ENCODE assay signal across 39 mouse cellular contexts in the genomic region with DNA sequence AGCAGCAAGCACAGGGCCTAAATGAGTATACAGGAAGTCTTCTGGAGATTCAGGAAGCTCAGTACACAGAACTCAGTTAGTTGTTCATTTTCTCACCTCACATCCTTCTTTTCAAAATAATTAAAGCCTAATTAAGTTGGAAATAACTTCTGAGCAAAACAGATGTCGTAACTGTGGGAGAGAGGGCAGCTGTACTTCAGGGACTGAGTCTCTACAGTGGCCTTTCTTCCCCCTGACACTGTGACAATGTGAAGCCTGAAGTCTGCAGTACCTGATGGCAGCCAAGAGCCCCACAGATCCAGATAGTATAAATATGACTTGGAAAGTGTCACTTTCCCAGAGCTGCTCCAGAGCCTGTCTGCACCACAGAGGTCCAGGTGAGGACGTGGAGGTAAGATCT. TPM values are rescaled to one million over a fixed set of nuclear protein-coding genes. Genes with fewer than 3 reads are reported as not detected.
"Had no signal": no experiment of that assay in that cellular context is flagged by ENCODE, and none has a peak within 500 bp of the region (broad histone marks: within the 10 kb centered on the region; RNA-seq: fewer than 3 reads in every experiment).

A gene (plus strand): TSS at position 301 of the 400 bp plus-strand sequence.

- DNase-seq: cerebellum, adult 2 months; cerebellum, adult 8-10 months; cerebellum, adult 9-10 months; cerebellum, adult 9-11 months; cerebellum, postnatal 10 days; cerebellum, postnatal 14 days; cerebellum, postnatal 25 days; cerebellum, postnatal 36 days; embryo, embryonic 11 days; forebrain, postnatal 0 days; gastrocnemius, adult 2 months; gastrocnemius, postnatal 10 days; gastrocnemius, postnatal 14 days; gastrocnemius, postnatal 25 days; gastrocnemius, postnatal 36 days; heart, adult 11 months; heart, adult 18-20 months had no signal

- H3K4me1 ChIP-seq: embryonic facial prominence, embryonic 10.5 days; embryonic facial prominence, embryonic 12.5 days; embryonic facial prominence, embryonic 13.5 days; embryonic facial prominence, embryonic 15.5 days; forebrain, embryonic 10.5 days; forebrain, embryonic 12.5 days; forebrain, embryonic 13.5 days; forebrain, embryonic 15.5 days had no signal

- H3K9ac ChIP-seq: embryonic facial prominence, embryonic 12.5 days; embryonic facial prominence, embryonic 13.5 days; embryonic facial prominence, embryonic 15.5 days; forebrain, embryonic 12.5 days; forebrain, embryonic 13.5 days; forebrain, embryonic 15.5 days; forebrain, postnatal 0 days had no signal

- H3K4me2 ChIP-seq: embryonic facial prominence, embryonic 12.5 days; embryonic facial prominence, embryonic 13.5 days; embryonic facial prominence, embryonic 15.5 days; forebrain, embryonic 12.5 days; forebrain, embryonic 13.5 days; forebrain, embryonic 15.5 days had no signal

- ATAC-seq: forebrain, embryonic 13.5 days; forebrain, embryonic 14.5 days; forebrain, embryonic 15.5 days; forebrain, embryonic 16.5 days; forebrain, postnatal 0 days had no signal

- H3K9me3 ChIP-seq: embryonic facial prominence, embryonic 10.5 days; embryonic facial prominence, embryonic 12.5 days; embryonic facial prominence, embryonic 13.5 days; embryonic facial prominence, embryonic 15.5 days; forebrain, embryonic 10.5 days; forebrain, embryonic 12.5 days; forebrain, embryonic 13.5 days; forebrain, embryonic 15.5 days had no signal

- H3K4me3 ChIP-seq: embryonic facial prominence, embryonic 10.5 days; embryonic facial prominence, embryonic 12.5 days; embryonic facial prominence, embryonic 13.5 days; embryonic facial prominence, embryonic 15.5 days; erythroblast, embryonic 14.5 days; forebrain, embryonic 10.5 days; forebrain, embryonic 12.5 days; forebrain, embryonic 13.5 days; forebrain, embryonic 15.5 days; gastrocnemius, adult 2 months had no signal

- H3K27me3 ChIP-seq: embryonic facial prominence, embryonic 12.5 days; embryonic facial prominence, embryonic 13.5 days; embryonic facial prominence, embryonic 15.5 days; forebrain, embryonic 12.5 days; forebrain, embryonic 13.5 days; forebrain, embryonic 15.5 days had no signal

- H3K36me3 ChIP-seq: embryonic facial prominence, embryonic 10.5 days; embryonic facial prominence, embryonic 12.5 days; embryonic facial prominence, embryonic 13.5 days; embryonic facial prominence, embryonic 15.5 days; forebrain, embryonic 10.5 days; forebrain, embryonic 12.5 days; forebrain, embryonic 15.5 days had no signal

- H3K27ac ChIP-seq: embryonic facial prominence, embryonic 10.5 days; embryonic facial prominence, embryonic 12.5 days; embryonic facial prominence, embryonic 13.5 days; embryonic facial prominence, embryonic 15.5 days; forebrain, embryonic 10.5 days; forebrain, embryonic 12.5 days; forebrain, embryonic 13.5 days; forebrain, embryonic 15.5 days; gastrocnemius, adult 2 months had no signal

RNA-seq across cellular contexts. Expression of the gene that starts here (rescaled TPM):
- total RNA-seq: common myeloid progenitor, adult 5-6 weeks; forebrain, postnatal 0 days; gastrocnemius, adult 18-20 months; gastrocnemius, adult 2 months; gastrocnemius, adult 8-10 months; gastrocnemius, postnatal 10 days; gastrocnemius, postnatal 14 days; gastrocnemius, postnatal 25 days; gastrocnemius, postnatal 36 days; gastrocnemius, postnatal 4 days; granulocyte monocyte progenitor cell, adult 5-6 weeks; heart, adult 18-20 months had no signal
- polyA plus RNA-seq: cerebellum, adult 2 months; cortical plate, adult 2 months; embryonic facial prominence, embryonic 10.5 days; embryonic facial prominence, embryonic 11.5 days; embryonic facial prominence, embryonic 12.5 days; embryonic facial prominence, embryonic 13.5 days; embryonic facial prominence, embryonic 14.5 days; embryonic facial prominence, embryonic 15.5 days; erythroblast, embryonic 14.5 days; forebrain, embryonic 10.5 days; forebrain, embryonic 11.5 days; forebrain, embryonic 12.5 days; forebrain, embryonic 13.5 days; forebrain, embryonic 14.5 days; forebrain, embryonic 15.5 days; forebrain, embryonic 16.5 days; forebrain, postnatal 0 days; frontal cortex, adult 2 months; gonadal fat pad, adult 2 months had no signal
